Mouse (Mus musculus): ENCODE data around the gene Gmds. TPM values are rescaled to one million over a fixed set of nuclear protein-coding genes. Genes with fewer than 3 reads are reported as not detected.

The Gmds gene
- polyA plus RNA-seq, 1 experiment from 2014 or later = 30.9 TPM

DNA sequence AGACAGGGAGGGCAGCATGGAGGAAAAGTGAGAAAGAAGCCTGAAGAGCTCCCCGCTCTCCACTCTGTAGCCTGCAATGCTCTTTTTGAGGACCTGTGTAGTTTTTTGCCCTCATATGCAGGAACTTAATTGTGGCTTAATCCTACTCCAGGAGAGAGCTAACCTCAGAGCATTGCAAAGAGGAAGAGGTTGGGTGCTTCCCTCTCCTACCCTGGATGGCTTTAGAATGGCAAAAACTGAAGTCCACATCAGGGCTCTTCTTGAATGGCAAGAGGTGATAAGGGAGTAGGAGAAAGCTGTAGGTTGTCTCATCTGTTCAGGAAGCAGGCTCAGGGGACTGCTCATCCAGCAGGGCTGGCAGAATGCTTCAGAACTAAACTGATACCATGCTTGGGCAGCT lies 513.4 kb downstream of the Gmds start:
- Histone ChIP-seq H3K9ac (ENCODE audit: low read length) (no peak overlapping the region), H3K27me3 (ENCODE audit: control insufficient read depth, insufficient read depth, low read length) (peaks cover 4% of the 10 kb centered on the region; the same call in 1 of the 2 replicates), H3K36me3 (ENCODE audit: control insufficient read depth, insufficient read depth, low read length) (no peaks in the 10 kb centered on the region), H3K4me1 (replicated peaks; ENCODE audit: control insufficient read depth, insufficient read depth, low read length) (no peaks in the 10 kb centered on the region), H3K4me2 (ENCODE audit: low read depth, low read length, severe bottlenecking) (no peak overlapping the region), H3K9me3 (ENCODE audit: control insufficient read depth, low read length) (no peaks in the 10 kb centered on the region), H3K27ac (ENCODE audit: low read depth, low read length) (no peak overlapping the region), H3K4me3 (ENCODE audit: low read depth, low read length) (no peak overlapping the region)
- ATAC-seq (replicated peaks; ENCODE audit: low FRiP score) (no peak), DNase-seq (ENCODE audit: low spot score) (no peak)
- WGBS = 90% methylated on average over 1 of the region's 1 CpGs

- ATAC-seq (replicated peaks; ENCODE audit: low FRiP score) = no peak
- Histone ChIP-seq H3K27me3 (ENCODE audit: control insufficient read depth, insufficient read depth, low read length) (peaks cover 13% of the 10 kb centered on the region; the same call in 1 of the 2 replicates), H3K27ac (ENCODE audit: low read depth, low read length) (no peak overlapping the region), H3K9me3 (ENCODE audit: control insufficient read depth, low read length) (no peaks in the 10 kb centered on the region), H3K4me1 (replicated peaks; ENCODE audit: control insufficient read depth, insufficient read depth, low read length) (no peaks in the 10 kb centered on the region), H3K4me3 (ENCODE audit: low read depth, low read length) (no peak overlapping the region), H3K9ac (ENCODE audit: low read length) (no peak overlapping the region), H3K36me3 (ENCODE audit: control insufficient read depth, insufficient read depth, low read length) (no peaks in the 10 kb centered on the region), H3K4me2 (ENCODE audit: low read depth, low read length, severe bottlenecking) (no peak overlapping the region)
- no peak for DNase-seq (ENCODE audit: low spot score)
- 11% methylated on average over 5 of the region's 5 CpGs for WGBS
These were observed 515.2 kb downstream of the Gmds start for GRCm38 (mm10) chr13:31823316-31823715.

DNA sequence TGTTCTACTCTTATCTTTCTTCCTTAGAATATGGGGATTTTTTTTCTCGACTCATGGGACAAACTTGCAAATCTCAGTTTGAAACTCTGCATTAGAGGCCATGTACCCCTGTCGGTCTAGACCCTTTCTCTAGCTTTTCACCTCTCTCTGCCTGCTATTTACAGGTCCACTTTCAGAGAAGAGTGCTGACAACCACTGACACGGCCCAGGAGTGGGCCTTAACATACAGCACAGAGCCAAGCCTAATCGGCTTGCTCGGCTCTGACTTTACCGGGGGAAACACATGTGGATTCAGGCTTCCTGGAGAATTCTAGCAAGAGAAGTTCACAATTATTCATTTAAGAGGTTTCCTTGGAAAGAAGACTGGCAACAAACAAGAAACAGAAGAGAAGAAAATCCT lies 517.5 kb downstream of the Gmds start:
- no peaks in the 10 kb centered on the region for H3K36me3 ChIP-seq (ENCODE audit: control insufficient read depth, insufficient read depth, low read length)
- H3K4me3 ChIP-seq (ENCODE audit: low read depth, low read length) = no peak overlapping the region
- H3K27me3 ChIP-seq (ENCODE audit: control insufficient read depth, insufficient read depth, low read length) = peaks cover 22% of the 10 kb centered on the region
- DNase-seq (ENCODE audit: low spot score) (no peak), ATAC-seq (replicated peaks; ENCODE audit: low FRiP score) (no peak)
- WGBS = 14% methylated on average over 6 of the region's 6 CpGs
- peak overlapping the region; percentile 32 for H3K4me2 ChIP-seq (ENCODE audit: low read depth, low read length, severe bottlenecking)
- H3K4me1 ChIP-seq (replicated peaks; ENCODE audit: control insufficient read depth, insufficient read depth, low read length) = no peaks in the 10 kb centered on the region
- H3K27ac ChIP-seq (ENCODE audit: low read depth, low read length) = no peak overlapping the region
- no peaks in the 10 kb centered on the region for H3K9me3 ChIP-seq (ENCODE audit: control insufficient read depth, low read length)
- no peak overlapping the region; the same call in 1 of the 2 replicates for H3K9ac ChIP-seq (ENCODE audit: low read length)

DNA sequence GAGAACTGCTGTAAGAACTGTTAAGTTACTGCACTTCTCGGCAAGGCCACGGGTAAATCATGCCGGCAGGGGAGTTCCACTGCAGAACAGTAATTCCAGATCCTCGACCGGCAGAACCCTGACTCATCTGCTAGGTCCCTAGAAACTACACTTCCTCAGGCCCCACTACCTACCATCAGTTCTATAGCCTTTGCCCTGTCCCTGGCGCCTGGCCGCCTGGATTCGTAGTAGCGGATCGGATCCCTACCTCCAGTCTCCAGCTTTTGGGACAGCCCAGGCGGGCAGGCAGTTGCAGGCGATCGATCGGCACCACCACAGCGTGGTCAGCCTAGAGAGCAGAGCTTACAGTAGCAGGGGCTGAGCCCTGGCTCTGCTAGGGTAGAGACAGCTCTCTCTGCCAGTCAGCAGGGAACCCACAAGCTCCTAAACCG lies 517.9 kb downstream of the Gmds start:
- peak overlapping the region; percentile 23; the same call in 1 of the 2 replicates for H3K9ac ChIP-seq (ENCODE audit: low read length)
- no peaks in the 10 kb centered on the region for H3K36me3 ChIP-seq (ENCODE audit: control insufficient read depth, insufficient read depth, low read length)
- H3K27me3 ChIP-seq (ENCODE audit: control insufficient read depth, insufficient read depth, low read length) = peaks cover 26% of the 10 kb centered on the region
- WGBS = 2% methylated on average over 16 of the region's 16 CpGs
- DNase-seq (ENCODE audit: low spot score) (peak; percentile 72), ATAC-seq (replicated peaks; ENCODE audit: low FRiP score) (peak; percentile 79)
- H3K4me1 ChIP-seq (replicated peaks; ENCODE audit: control insufficient read depth, insufficient read depth, low read length) = 0 out of 2 replicates have a peak, but pooled peaks cover 2% of the 10 kb centered on the region
- H3K4me2 ChIP-seq (ENCODE audit: low read depth, low read length, severe bottlenecking) = peak overlapping the region; percentile 32
- 0 out of 2 replicates have a peak overlapping the region, but pooled peaks have one; percentile 8 for H3K4me3 ChIP-seq (ENCODE audit: low read depth, low read length)
- no peaks in the 10 kb centered on the region for H3K9me3 ChIP-seq (ENCODE audit: control insufficient read depth, low read length)
- H3K27ac ChIP-seq (ENCODE audit: low read depth, low read length) = no peak overlapping the region

DNA sequence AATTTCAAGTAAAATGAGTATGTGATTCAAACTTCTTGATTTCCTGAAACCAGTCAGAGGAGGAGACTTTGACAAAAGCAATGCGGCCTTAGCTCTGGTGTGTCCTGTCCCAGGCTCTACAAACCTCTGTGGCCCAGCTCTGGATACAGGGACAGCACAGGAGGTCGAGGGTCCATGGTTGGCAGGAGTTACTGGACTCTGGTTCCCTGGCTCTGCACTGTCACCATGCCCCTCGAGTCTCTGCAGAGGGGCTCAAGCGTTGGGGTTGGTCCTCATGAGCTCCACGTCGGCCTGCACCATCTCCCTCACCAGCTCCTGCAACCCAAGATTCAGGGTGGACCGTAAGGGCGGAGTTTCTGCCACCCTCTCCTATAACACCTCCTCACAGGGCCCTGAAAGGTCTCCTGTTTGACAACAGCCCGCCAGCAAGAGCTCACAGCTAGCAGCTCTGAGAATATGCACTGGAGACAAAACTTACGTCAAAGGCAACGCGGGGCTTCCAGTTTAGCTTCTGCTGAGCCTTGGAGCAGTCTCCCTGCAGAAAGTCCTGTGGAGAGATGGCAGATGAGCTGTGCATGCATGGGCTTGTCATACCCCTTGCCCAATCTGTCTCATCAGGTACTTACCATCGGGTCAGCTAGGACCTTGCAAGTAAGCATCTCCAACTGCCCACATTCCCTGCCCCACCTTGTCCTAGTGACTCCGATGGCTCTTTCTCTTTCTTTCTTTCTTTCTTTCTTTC lies 518.7 kb downstream of the Gmds start:
- WGBS = 26% methylated on average over 14 of the region's 14 CpGs
- ATAC-seq (replicated peaks; ENCODE audit: low FRiP score) (no peak), DNase-seq (ENCODE audit: low spot score) (no peak)
- H3K27ac ChIP-seq (ENCODE audit: low read depth, low read length) = no peak overlapping the region
- no peaks in the 10 kb centered on the region for H3K36me3 ChIP-seq (ENCODE audit: control insufficient read depth, insufficient read depth, low read length)
- no peak overlapping the region for H3K4me2 ChIP-seq (ENCODE audit: low read depth, low read length, severe bottlenecking)
- no peak overlapping the region for H3K4me3 ChIP-seq (ENCODE audit: low read depth, low read length)
- no peaks in the 10 kb centered on the region for H3K9me3 ChIP-seq (ENCODE audit: control insufficient read depth, low read length)
- H3K9ac ChIP-seq (ENCODE audit: low read length) = no peak overlapping the region
- 0 out of 2 replicates have a peak, but pooled peaks cover 2% of the 10 kb centered on the region for H3K4me1 ChIP-seq (replicated peaks; ENCODE audit: control insufficient read depth, insufficient read depth, low read length)
- H3K27me3 ChIP-seq (ENCODE audit: control insufficient read depth, insufficient read depth, low read length) = peaks cover 34% of the 10 kb centered on the region

- H3K4me1 ChIP-seq (replicated peaks; ENCODE audit: control insufficient read depth, insufficient read depth, low read length) = 0 out of 2 replicates have a peak, but pooled peaks cover 2% of the 10 kb centered on the region
- H3K9me3 ChIP-seq (ENCODE audit: control insufficient read depth, low read length) = no peaks in the 10 kb centered on the region
- 60% methylated on average over 7 of the region's 7 CpGs for WGBS
- H3K27ac ChIP-seq (ENCODE audit: low read depth, low read length) = no peak overlapping the region
- ATAC-seq (replicated peaks; ENCODE audit: low FRiP score) = no peak
- H3K9ac ChIP-seq (ENCODE audit: low read length) = no peak overlapping the region
- no peak overlapping the region for H3K4me2 ChIP-seq (ENCODE audit: low read depth, low read length, severe bottlenecking)
- peaks cover 49% of the 10 kb centered on the region for H3K27me3 ChIP-seq (ENCODE audit: control insufficient read depth, insufficient read depth, low read length)
- peak; percentile 49 for DNase-seq (ENCODE audit: low spot score)
- H3K4me3 ChIP-seq (ENCODE audit: low read depth, low read length) = no peak overlapping the region
- H3K36me3 ChIP-seq (ENCODE audit: control insufficient read depth, insufficient read depth, low read length) = no peaks in the 10 kb centered on the region
These were observed 520.2 kb downstream of the Gmds start for GRCm38 (mm10) chr13:31818337-31818736.

- Histone ChIP-seq H3K4me1 (replicated peaks; ENCODE audit: control insufficient read depth, insufficient read depth, low read length) (peaks cover 7% of the 10 kb centered on the region; the same call in 1 of the 2 replicates), H3K9me3 (ENCODE audit: control insufficient read depth, low read length) (no peaks in the 10 kb centered on the region), H3K27ac (ENCODE audit: low read depth, low read length) (no peak overlapping the region), H3K27me3 (ENCODE audit: control insufficient read depth, insufficient read depth, low read length) (peaks cover 72% of the 10 kb centered on the region), H3K4me2 (ENCODE audit: low read depth, low read length, severe bottlenecking) (no peak overlapping the region), H3K4me3 (ENCODE audit: low read depth, low read length) (no peak overlapping the region), H3K36me3 (ENCODE audit: control insufficient read depth, insufficient read depth, low read length) (no peaks in the 10 kb centered on the region), H3K9ac (ENCODE audit: low read length) (no peak overlapping the region)
- DNase-seq (ENCODE audit: low spot score) (peak; percentile 55), ATAC-seq (replicated peaks; ENCODE audit: low FRiP score) (no peak)
- 16% methylated on average over 15 of the region's 15 CpGs for WGBS
These were observed 523.0 kb downstream of the Gmds start for GRCm38 (mm10) chr13:31815383-31816003.

- ATAC-seq (replicated peaks; ENCODE audit: low FRiP score) = no peak
- H3K36me3 ChIP-seq (ENCODE audit: control insufficient read depth, insufficient read depth, low read length) = no peaks in the 10 kb centered on the region
- H3K27me3 ChIP-seq (ENCODE audit: control insufficient read depth, insufficient read depth, low read length) = peaks cover 74% of the 10 kb centered on the region
- no peaks in the 10 kb centered on the region for H3K9me3 ChIP-seq (ENCODE audit: control insufficient read depth, low read length)
- H3K4me1 ChIP-seq (replicated peaks; ENCODE audit: control insufficient read depth, insufficient read depth, low read length) = peaks cover 11% of the 10 kb centered on the region; the same call in 1 of the 2 replicates
- H3K27ac ChIP-seq (ENCODE audit: low read depth, low read length) = no peak overlapping the region
- peak overlapping the region; percentile 15; the same call in 1 of the 2 replicates for H3K4me2 ChIP-seq (ENCODE audit: low read depth, low read length, severe bottlenecking)
- peak; percentile 28 for DNase-seq (ENCODE audit: low spot score)
- no peak overlapping the region for H3K4me3 ChIP-seq (ENCODE audit: low read depth, low read length)
- WGBS = 43% methylated on average over 2 of the region's 2 CpGs
- H3K9ac ChIP-seq (ENCODE audit: low read length) = no peak overlapping the region
These were observed 525.8 kb downstream of the Gmds start for GRCm38 (mm10) chr13:31812701-31813100.
